Mouse (Mus musculus) forebrain, embryonic 11.5 days (tissue): ENCODE data around the gene Ctsd. TPM values are rescaled to one million over a fixed set of nuclear protein-coding genes. Genes with fewer than 3 reads are reported as not detected.
A peak's percentile ranks its signal among the peaks of the same experiment; 100 is the strongest.

Experiments
- ATAC-seq: fragments of 200-750 bp; cut with Nextera tagmentation; replicated peaks from 2 replicates; pipeline ENCODE4 v1.8.0; 2017; ENCODE audit warnings: moderate TSS enrichment; ENCODE audit not compliant: low FRiP score
- DNase-seq: peaks from one replicate; pipeline ENCODE4 v3.0.0-alpha.2; 2017; ENCODE audit warnings: low spot score
- H3K27ac ChIP-seq: fragments of 300-500 bp; sonication (generic); 2 replicates; pipeline ENCODE4 v1.5.1; 2014; ENCODE audit warnings: low read depth, low read length
- H3K27me3 ChIP-seq: fragments of 300-500 bp; sonication (generic); 2 replicates; pipeline ENCODE4 v1.6.1; 2014; ENCODE audit warnings: mild to moderate bottlenecking, low read length, mixed read lengths; ENCODE audit not compliant: control insufficient read depth, insufficient read depth
- H3K36me3 ChIP-seq: fragments of 300-500 bp; sonication (generic); 2 replicates; pipeline ENCODE4 v1.6.1; 2014; ENCODE audit warnings: mild to moderate bottlenecking, low read length, moderate library complexity, mixed read lengths; ENCODE audit not compliant: control insufficient read depth, insufficient read depth
- H3K4me1 ChIP-seq: fragments of 300-500 bp; sonication (generic); replicated peaks from 2 replicates; pipeline ENCODE4 v1.6.1; 2014; ENCODE audit warnings: low read length, mixed read lengths; ENCODE audit not compliant: control insufficient read depth, insufficient read depth
- H3K4me2 ChIP-seq: fragments of 300-500 bp; sonication (generic); 2 replicates; pipeline ENCODE4 v1.6.1; 2014; ENCODE audit warnings: low read depth, mild to moderate bottlenecking, low read length, moderate library complexity, mixed read lengths; ENCODE audit not compliant: severe bottlenecking
- H3K4me3 ChIP-seq: fragments of 300-500 bp; sonication (generic); 2 replicates; pipeline ENCODE4 v1.5.1; 2014; ENCODE audit warnings: low read depth, low read length
- H3K9ac ChIP-seq: fragments of 300-500 bp; sonication (generic); 2 replicates; pipeline ENCODE4 v1.6.1; 2014; ENCODE audit warnings: low read length
- H3K9me3 ChIP-seq: fragments of 300-500 bp; sonication (generic); 2 replicates; pipeline ENCODE4 v1.6.1; 2016; ENCODE audit warnings: low read length, mixed read lengths; ENCODE audit not compliant: control insufficient read depth
- WGBS: fragments of 180-500 bp; shearing (Covaris S2); extraction: QIAGEN DNeasy Blood & Tissue Kit; methylation state at CpG from one replicate; pipeline ENCODE4 v1.1.7; 2014; 5-methylcytosine and 5-hydroxymethylcytosine counted together
- polyA plus RNA-seq: library from polyadenylated mRNA; unstranded; fragments of >200 nt; fragmentation: Nextera tagmentation; extraction: Ambion mirVana; gene quantifications from 2 replicates; pipeline ENCODE4 v1.2.1, GENCODE M21; 2014

Ctsd gene
- polyA plus RNA-seq, 1 experiment from 2014 or later: 129 TPM

GRCm38 (mm10) chr7:142386621-142387201 is 1.1 kb downstream of the Ctsd start:
- H3K4me2 ChIP-seq: peak overlapping the region; percentile 87
- ATAC-seq (no peak), DNase-seq (no peak)
- no peaks in the 10 kb centered on the region for H3K9me3 ChIP-seq
- WGBS: 47% methylated on average over 6 of the region's 6 CpGs
- peaks cover 8% of the 10 kb centered on the region for H3K4me1 ChIP-seq
- no peak overlapping the region for H3K27ac ChIP-seq
- no peaks in the 10 kb centered on the region for H3K27me3 ChIP-seq
- peaks cover 4% of the 10 kb centered on the region; the same call in 1 of the 2 replicates for H3K36me3 ChIP-seq
- H3K4me3 ChIP-seq: peak overlapping the region; percentile 84
- H3K9ac ChIP-seq: peak overlapping the region; percentile 83

- H3K4me3 ChIP-seq: peak overlapping the region; percentile 84; the same call in 1 of the 2 replicates
- H3K4me1 ChIP-seq: peaks cover 8% of the 10 kb centered on the region
- H3K27ac ChIP-seq: no peak overlapping the region
- DNase-seq: no peak
- no peak overlapping the region for H3K9ac ChIP-seq
- WGBS: 92% methylated on average over 3 of the region's 3 CpGs
- H3K9me3 ChIP-seq: no peaks in the 10 kb centered on the region
- no peak for ATAC-seq
- peaks cover 4% of the 10 kb centered on the region; the same call in 1 of the 2 replicates for H3K36me3 ChIP-seq
- H3K27me3 ChIP-seq: no peaks in the 10 kb centered on the region
- peak overlapping the region; percentile 87; the same call in 1 of the 2 replicates for H3K4me2 ChIP-seq
These were observed 2.0 kb downstream of the Ctsd start for GRCm38 (mm10) chr7:142385742-142386403.

DNA sequence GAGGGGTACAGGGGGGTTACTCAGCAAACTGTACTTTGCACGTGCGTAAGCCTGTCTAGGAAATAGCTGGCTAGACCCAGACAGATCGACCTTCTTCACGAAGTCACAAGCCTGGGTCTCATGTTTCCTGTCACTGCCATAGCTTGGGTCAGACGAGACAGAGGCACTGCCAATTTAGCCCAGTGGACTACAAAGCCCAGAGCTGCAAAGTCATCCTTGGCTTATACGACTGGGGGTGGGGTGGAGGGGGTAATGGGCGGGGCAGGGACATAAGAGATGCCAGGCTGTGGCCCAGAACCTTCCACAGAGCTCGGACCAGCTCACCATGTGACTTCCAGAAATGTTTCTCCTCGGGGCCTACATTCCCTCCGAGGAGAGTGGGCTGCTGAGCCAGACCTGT is 3.5 kb downstream of the Ctsd start:
- Histone ChIP-seq H3K36me3 (peaks cover 4% of the 10 kb centered on the region; the same call in 1 of the 2 replicates), H3K9ac (no peak overlapping the region), H3K9me3 (no peaks in the 10 kb centered on the region), H3K4me1 (peaks cover 8% of the 10 kb centered on the region), H3K27me3 (no peaks in the 10 kb centered on the region), H3K4me3 (no peak overlapping the region), H3K27ac (no peak overlapping the region), H3K4me2 (no peak overlapping the region)
- ATAC-seq (no peak), DNase-seq (no peak)
- WGBS: 90% methylated on average over 10 of the region's 10 CpGs

- 92% methylated on average over 5 of the region's 5 CpGs for WGBS
- DNase-seq (no peak), ATAC-seq (no peak)
- Histone ChIP-seq H3K4me3 (no peak within 1 kb of the TSS), H3K36me3 (peaks cover 4% of the 10 kb centered on the region; the same call in 1 of the 2 replicates), H3K9me3 (no peaks in the 10 kb centered on the region), H3K9ac (no peak within 1 kb of the TSS), H3K4me2 (no peak within 1 kb of the TSS), H3K27ac (no peak within 1 kb of the TSS), H3K4me1 (peaks cover 8% of the 10 kb centered on the region), H3K27me3 (no peaks in the 10 kb centered on the region)
These were observed 5.3 kb downstream of the Ctsd start, which contains the start of gene Gm49369 for GRCm38 (mm10) chr7:142382567-142382966. Gene Gm49369, minus strand, starts transcription at chr7:142382667.

- no peak overlapping the region for H3K4me3 ChIP-seq
- DNase-seq (no peak), ATAC-seq (no peak)
- H3K4me1 ChIP-seq: no peaks in the 10 kb centered on the region
- no peak overlapping the region for H3K9ac ChIP-seq
- H3K27me3 ChIP-seq: no peaks in the 10 kb centered on the region
- no peaks in the 10 kb centered on the region for H3K9me3 ChIP-seq
- H3K36me3 ChIP-seq: peaks cover 4% of the 10 kb centered on the region; the same call in 1 of the 2 replicates
- H3K4me2 ChIP-seq: no peak overlapping the region
- WGBS: 93% methylated on average over 4 of the region's 4 CpGs
- H3K27ac ChIP-seq: no peak overlapping the region
These were observed 6.7 kb downstream of the Ctsd start for GRCm38 (mm10) chr7:142381175-142381574.

GRCm38 (mm10) chr7:142379186-142379585 is 8.7 kb downstream of the Ctsd start:
- ATAC-seq (no peak), DNase-seq (no peak)
- Histone ChIP-seq H3K4me3 (no peak overlapping the region), H3K9me3 (no peaks in the 10 kb centered on the region), H3K27me3 (no peaks in the 10 kb centered on the region), H3K36me3 (peaks cover 4% of the 10 kb centered on the region; the same call in 1 of the 2 replicates), H3K4me1 (no peaks in the 10 kb centered on the region), H3K27ac (no peak overlapping the region), H3K9ac (no peak overlapping the region), H3K4me2 (no peak overlapping the region)
- WGBS: 83% methylated on average over 6 of the region's 6 CpGs

GRCm38 (mm10) chr7:142377233-142377925 is 10.5 kb downstream of the Ctsd start:
- DNase-seq: no peak
- Histone ChIP-seq H3K4me2 (no peak overlapping the region), H3K4me1 (no peaks in the 10 kb centered on the region), H3K27me3 (peaks cover 7% of the 10 kb centered on the region; the same call in 1 of the 2 replicates), H3K9ac (no peak overlapping the region), H3K36me3 (peaks cover 2% of the 10 kb centered on the region; the same call in 1 of the 2 replicates), H3K9me3 (no peaks in the 10 kb centered on the region), H3K4me3 (no peak overlapping the region), H3K27ac (no peak overlapping the region)
- no peak for ATAC-seq
- 91% methylated on average over 14 of the region's 14 CpGs for WGBS

DNA sequence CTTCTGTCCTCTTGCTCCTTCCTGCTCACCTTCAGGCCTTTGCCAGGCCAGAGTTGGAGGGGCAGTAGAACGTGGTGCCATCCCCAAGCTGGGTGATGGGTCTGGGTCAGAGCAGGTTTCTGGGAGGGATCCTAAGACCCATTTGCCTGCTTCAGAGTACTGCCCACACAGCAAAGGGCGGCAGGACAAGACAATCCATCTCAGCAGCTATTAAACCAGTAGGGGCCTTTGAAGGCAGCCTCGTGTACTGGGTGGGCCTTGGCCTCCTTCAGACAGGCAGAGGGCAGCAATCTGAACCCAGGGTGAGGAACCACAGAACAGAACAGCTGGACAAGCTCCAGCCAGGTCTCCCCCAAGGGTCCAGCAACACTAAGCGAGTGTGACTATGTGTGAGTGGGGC is 11.7 kb downstream of the Ctsd start:
- H3K4me1 ChIP-seq: peaks cover 2% of the 10 kb centered on the region; the same call in 1 of the 2 replicates
- H3K4me3 ChIP-seq: no peak overlapping the region
- 77% methylated on average over 4 of the region's 4 CpGs for WGBS
- H3K4me2 ChIP-seq: no peak overlapping the region
- H3K27ac ChIP-seq: no peak overlapping the region
- DNase-seq: no peak
- H3K36me3 ChIP-seq: no peaks in the 10 kb centered on the region; the same call in 1 of the 2 replicates
- peaks cover 19% of the 10 kb centered on the region for H3K27me3 ChIP-seq
- H3K9ac ChIP-seq: no peak overlapping the region
- no peaks in the 10 kb centered on the region for H3K9me3 ChIP-seq
- ATAC-seq: no peak
